Mouse (Mus musculus) cortical plate, adult 2 months (tissue): ENCODE data around the gene B4galt7.

Source experiments
- CTCF ChIP-seq: fragments of 200-500 bp; IDR thresholded peaks from 2 replicates; pipeline ENCODE4 v1.5.1; 2011; ENCODE audit warnings: mild to moderate bottlenecking, control low read depth, low read length; ENCODE audit not compliant: insufficient read depth; ENCODE audit errors: extremely low read depth
- POLR2A ChIP-seq: fragments of 200-500 bp; IDR thresholded peaks from 2 replicates; pipeline ENCODE4 v1.6.1; 2011; ENCODE audit warnings: mild to moderate bottlenecking, low read length, control low read depth; ENCODE audit not compliant: insufficient read depth; ENCODE audit errors: extremely low read depth

GRCm38 (mm10) chr13:55557499-55557898, 42.2 kb upstream of the B4galt7 start:
- TF ChIP-seq CTCF (no peak), POLR2A (no peak)
